Mouse (Mus musculus) hindbrain, embryonic 15.5 days (tissue): ENCODE results near the gene Coro2a. TPM values are rescaled to one million over a fixed set of nuclear protein-coding genes. Genes with fewer than 3 reads are reported as not detected.
A peak's percentile ranks its signal among the peaks of the same experiment; 100 is the strongest.

Source experiments
- ATAC-seq: fragments of 200-750 bp; cut with Nextera tagmentation; 2 replicates; pipeline ENCODE4 v1.8.0; 2017; ENCODE audit warnings: low read depth, moderate number of reproducible peaks, moderate TSS enrichment; ENCODE audit not compliant: low FRiP score
- H3K27ac ChIP-seq: fragments of 300-500 bp; sonication (generic); replicated peaks from 2 replicates; pipeline ENCODE4 v1.5.1; 2015; ENCODE audit warnings: mild to moderate bottlenecking, inconsistent platforms
- H3K27me3 ChIP-seq: fragments of 300-500 bp; sonication (generic); 2 replicates; pipeline ENCODE4 v1.6.1; 2015; ENCODE audit warnings: control low read depth, inconsistent platforms
- H3K36me3 ChIP-seq: fragments of 300-500 bp; sonication (generic); 2 replicates; pipeline ENCODE4 v1.6.1; 2015; ENCODE audit warnings: control low read depth, inconsistent platforms
- H3K4me1 ChIP-seq: fragments of 300-500 bp; sonication (generic); replicated peaks from 2 replicates; pipeline ENCODE4 v1.6.1; 2015; ENCODE audit warnings: control low read depth, inconsistent platforms
- H3K4me2 ChIP-seq: fragments of 300-500 bp; sonication (generic); 2 replicates; pipeline ENCODE4 v1.6.1; 2015; ENCODE audit warnings: moderate library complexity, mild to moderate bottlenecking, inconsistent platforms
- H3K4me3 ChIP-seq: fragments of 300-500 bp; sonication (generic); 2 replicates; pipeline ENCODE4 v1.5.1; 2015; ENCODE audit warnings: mild to moderate bottlenecking, inconsistent platforms
- H3K9ac ChIP-seq: fragments of 300-500 bp; sonication (generic); 2 replicates; pipeline ENCODE4 v1.6.1; 2015; ENCODE audit warnings: inconsistent platforms
- H3K9me3 ChIP-seq: fragments of 300-500 bp; sonication (generic); 2 replicates; pipeline ENCODE4 v1.6.1; 2016; ENCODE audit warnings: control low read depth, inconsistent platforms
- WGBS: fragments of 180-500 bp; shearing (Covaris S2); methylation state at CpG from one replicate; pipeline ENCODE4 v1.1.7; 2015; 5-methylcytosine and 5-hydroxymethylcytosine counted together
- polyA plus RNA-seq: library from polyadenylated mRNA; unstranded; fragments of >200 nt; fragmentation: Nextera tagmentation; extraction: Ambion mirVana; gene quantifications from 2 replicates; pipeline ENCODE4 v1.2.1, GENCODE M21; 2015

Gene Coro2a
- polyA plus RNA-seq, 1 experiment from 2014 or later, result 10.5 TPM

- ATAC-seq, result no peak
- Histone ChIP-seq H3K4me3 (no peak overlapping the region), H3K9me3 (no peaks in the 10 kb centered on the region), H3K27me3 (no peaks in the 10 kb centered on the region), H3K4me2 (no peak overlapping the region), H3K4me1 (no peaks in the 10 kb centered on the region), H3K36me3 (no peaks in the 10 kb centered on the region), H3K9ac (no peak overlapping the region), H3K27ac (no peak overlapping the region)
- whole genome bisulfite sequencing, result 63% methylated on average over 9 of the region's 10 CpGs
These were observed 52.0 kb downstream of the Coro2a start for GRCm38 (mm10) chr4:46549979-46550378.

GRCm38 (mm10) chr4:46546709-46547108, 55.3 kb downstream of the Coro2a start:
- ATAC-seq, result no peak
- H3K27ac ChIP-seq, result no peak overlapping the region

GRCm38 (mm10) chr4:46545498-46545897, 56.5 kb downstream of the Coro2a start:
- Histone ChIP-seq H3K36me3 (peaks cover 9% of the 10 kb centered on the region; the same call in 1 of the 2 replicates), H3K4me2 (no peak overlapping the region), H3K9me3 (no peaks in the 10 kb centered on the region), H3K27me3 (no peaks in the 10 kb centered on the region), H3K4me1 (no peaks in the 10 kb centered on the region), H3K4me3 (no peak overlapping the region), H3K27ac (no peak overlapping the region), H3K9ac (no peak overlapping the region)
- ATAC-seq, result no peak
- 18% methylated on average over 9 of the region's 9 CpGs for WGBS

More at GRCm38 (mm10) chr4:46546709-46547108, 55.3 kb downstream of the Coro2a start:
- H3K4me2 ChIP-seq, result no peak overlapping the region
- H3K27me3 ChIP-seq, result no peaks in the 10 kb centered on the region
- H3K9ac ChIP-seq, result no peak overlapping the region
- no peaks in the 10 kb centered on the region for H3K4me1 ChIP-seq
- H3K9me3 ChIP-seq, result no peaks in the 10 kb centered on the region
- 0 out of 2 replicates have a peak, but pooled peaks cover 7% of the 10 kb centered on the region for H3K36me3 ChIP-seq
- no peak overlapping the region for H3K4me3 ChIP-seq
- WGBS, result 29% methylated on average over 6 of the region's 6 CpGs

- ATAC-seq, result no peak
- no peak overlapping the region for H3K4me2 ChIP-seq
- H3K9ac ChIP-seq, result no peak overlapping the region
- H3K4me3 ChIP-seq, result no peak overlapping the region
- H3K9me3 ChIP-seq, result no peaks in the 10 kb centered on the region
- H3K27ac ChIP-seq, result no peak overlapping the region
- no peaks in the 10 kb centered on the region for H3K4me1 ChIP-seq
- WGBS, result 40% methylated on average over 1 of the region's 1 CpGs
- H3K36me3 ChIP-seq, result peaks cover 9% of the 10 kb centered on the region; the same call in 1 of the 2 replicates
- H3K27me3 ChIP-seq, result 0 out of 2 replicates have a peak, but pooled peaks cover under 1% of the 10 kb centered on the region
These were observed 57.7 kb downstream of the Coro2a start for GRCm38 (mm10) chr4:46544313-46544712.

DNA sequence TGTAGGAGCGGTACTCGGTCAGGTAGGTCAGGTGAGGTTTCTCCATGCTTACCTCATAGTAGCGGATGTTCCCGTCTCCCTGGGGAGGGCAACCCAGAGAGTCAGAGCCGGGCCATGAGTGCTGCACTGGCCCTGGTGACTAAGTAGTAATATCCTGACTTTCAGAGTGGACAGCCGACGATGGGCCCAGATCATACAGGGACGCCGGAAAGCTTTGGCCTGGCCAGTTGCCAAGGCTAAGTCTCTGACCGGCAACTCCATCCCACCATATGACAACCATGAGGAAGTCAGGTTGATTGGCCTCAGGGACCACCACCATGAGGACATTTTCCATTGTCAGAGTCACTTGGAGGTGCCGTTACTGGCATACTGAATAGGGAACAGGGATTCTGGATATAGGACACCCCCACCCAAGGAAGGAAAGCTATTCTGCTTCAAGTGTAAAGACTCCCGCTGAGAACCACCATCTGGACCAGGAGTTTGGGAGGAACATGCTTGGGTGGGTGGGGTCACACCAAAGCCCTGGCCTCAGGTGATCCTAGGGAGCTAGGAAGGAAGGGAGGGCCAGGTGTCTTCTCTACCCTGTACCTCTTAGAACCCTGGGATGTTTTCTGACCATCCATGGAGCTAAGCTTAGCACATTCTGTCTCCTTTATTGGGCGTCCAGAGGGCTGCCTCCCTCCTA, 58.5 kb downstream of the Coro2a start:
- Histone ChIP-seq H3K9ac (no peak overlapping the region), H3K27ac (no peak overlapping the region), H3K27me3 (0 out of 2 replicates have a peak, but pooled peaks cover 4% of the 10 kb centered on the region), H3K36me3 (peaks cover 9% of the 10 kb centered on the region; the same call in 1 of the 2 replicates), H3K4me1 (no peaks in the 10 kb centered on the region), H3K9me3 (no peaks in the 10 kb centered on the region), H3K4me3 (no peak overlapping the region), H3K4me2 (no peak overlapping the region)
- ATAC-seq, result no peak
- WGBS, result 94% methylated on average over 13 of the region's 13 CpGs

DNA sequence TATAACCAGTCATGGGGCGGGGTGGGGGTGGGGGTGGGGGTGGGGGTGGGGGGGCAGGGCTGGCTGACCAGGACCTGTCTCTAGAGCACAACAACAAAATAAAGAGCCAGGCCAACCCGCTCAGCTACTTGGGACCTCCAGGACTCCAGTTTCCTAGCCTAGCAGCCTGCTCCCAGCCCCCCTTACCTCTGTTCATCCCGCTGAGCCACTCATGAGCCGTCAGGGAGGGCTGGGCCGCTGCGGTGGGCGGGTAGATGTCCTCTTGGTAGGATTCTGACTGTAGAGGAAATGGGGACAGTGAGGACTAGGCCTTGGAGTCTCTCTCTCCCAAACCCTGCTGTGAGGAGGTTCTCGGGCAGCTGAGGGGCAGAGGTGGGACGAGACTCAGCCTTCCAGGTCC, 60.3 kb downstream of the Coro2a start:
- Histone ChIP-seq H3K4me1 (no peaks in the 10 kb centered on the region), H3K9me3 (no peaks in the 10 kb centered on the region), H3K27me3 (peaks cover 16% of the 10 kb centered on the region), H3K4me2 (no peak overlapping the region), H3K9ac (no peak overlapping the region), H3K27ac (no peak overlapping the region), H3K36me3 (peaks cover 9% of the 10 kb centered on the region; the same call in 1 of the 2 replicates), H3K4me3 (no peak overlapping the region)
- no peak for ATAC-seq
- WGBS, result 50% methylated on average over 9 of the region's 9 CpGs

DNA sequence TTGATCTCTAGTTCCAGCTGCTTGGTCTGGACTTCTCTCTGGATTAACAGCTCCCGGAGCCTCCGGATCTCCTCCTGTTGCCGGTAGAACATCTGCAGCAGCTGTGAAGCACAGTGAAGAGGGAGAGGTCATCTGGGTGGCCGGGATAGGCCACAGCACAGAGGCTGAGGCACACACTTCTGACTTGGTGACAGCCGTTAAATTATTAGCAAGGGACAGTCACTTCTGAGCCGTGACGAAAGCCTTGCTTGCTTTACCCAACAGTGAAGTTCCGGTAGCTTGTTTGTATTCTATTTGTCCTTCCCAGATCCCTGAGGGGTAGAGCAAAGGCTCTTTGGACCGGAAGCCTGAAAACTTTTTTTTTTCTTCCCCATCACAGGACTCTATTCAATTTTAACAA, 62.8 kb downstream of the Coro2a start:
- H3K27me3 ChIP-seq, result peaks cover 40% of the 10 kb centered on the region
- 59% methylated on average over 9 of the region's 9 CpGs for WGBS
- H3K27ac ChIP-seq, result no peak overlapping the region

GRCm38 (mm10) chr4:46535840-46536361, 66.1 kb downstream of the Coro2a start, which contains the start of gene Trim14:
Gene Trim14 (minus strand): TSS chr4:46536141.
- Histone ChIP-seq H3K27ac (no peak within 1 kb of the TSS), H3K9ac (peak within 1 kb of the TSS; percentile 32; the same call in 1 of the 2 replicates), H3K4me3 (peak within 1 kb of the TSS; percentile 44), H3K4me1 (peaks cover 24% of the 10 kb centered on the region), H3K27me3 (peaks cover 60% of the 10 kb centered on the region), H3K36me3 (peaks cover 2% of the 10 kb centered on the region; the same call in 1 of the 2 replicates), H3K4me2 (peak within 1 kb of the TSS; percentile 73), H3K9me3 (no peaks in the 10 kb centered on the region)
- WGBS, result under 1% methylated on average over 46 of the region's 46 CpGs
- ATAC-seq, result peak; percentile 57

More for the DNA sequence above, 62.8 kb downstream of the Coro2a start:
- H3K4me2 ChIP-seq, result no peak overlapping the region
- ATAC-seq, result no peak
- H3K4me1 ChIP-seq, result peaks cover 19% of the 10 kb centered on the region
- no peaks in the 10 kb centered on the region for H3K9me3 ChIP-seq
- H3K4me3 ChIP-seq, result no peak overlapping the region
- peaks cover 9% of the 10 kb centered on the region; the same call in 1 of the 2 replicates for H3K36me3 ChIP-seq
- H3K9ac ChIP-seq, result no peak overlapping the region

GRCm38 (mm10) chr4:46535094-46535830, 66.7 kb downstream of the Coro2a start:
- H3K27me3 ChIP-seq, result peaks cover 60% of the 10 kb centered on the region
- no peaks in the 10 kb centered on the region for H3K36me3 ChIP-seq
- H3K4me3 ChIP-seq, result peak overlapping the region; percentile 44
- WGBS, result 6% methylated on average over 16 of the region's 16 CpGs
- H3K4me1 ChIP-seq, result peaks cover 24% of the 10 kb centered on the region
- H3K9ac ChIP-seq, result peak overlapping the region; percentile 32; the same call in 1 of the 2 replicates
- H3K27ac ChIP-seq, result no peak overlapping the region
- no peaks in the 10 kb centered on the region for H3K9me3 ChIP-seq
- peak overlapping the region; percentile 73 for H3K4me2 ChIP-seq
- ATAC-seq, result no peak

DNA sequence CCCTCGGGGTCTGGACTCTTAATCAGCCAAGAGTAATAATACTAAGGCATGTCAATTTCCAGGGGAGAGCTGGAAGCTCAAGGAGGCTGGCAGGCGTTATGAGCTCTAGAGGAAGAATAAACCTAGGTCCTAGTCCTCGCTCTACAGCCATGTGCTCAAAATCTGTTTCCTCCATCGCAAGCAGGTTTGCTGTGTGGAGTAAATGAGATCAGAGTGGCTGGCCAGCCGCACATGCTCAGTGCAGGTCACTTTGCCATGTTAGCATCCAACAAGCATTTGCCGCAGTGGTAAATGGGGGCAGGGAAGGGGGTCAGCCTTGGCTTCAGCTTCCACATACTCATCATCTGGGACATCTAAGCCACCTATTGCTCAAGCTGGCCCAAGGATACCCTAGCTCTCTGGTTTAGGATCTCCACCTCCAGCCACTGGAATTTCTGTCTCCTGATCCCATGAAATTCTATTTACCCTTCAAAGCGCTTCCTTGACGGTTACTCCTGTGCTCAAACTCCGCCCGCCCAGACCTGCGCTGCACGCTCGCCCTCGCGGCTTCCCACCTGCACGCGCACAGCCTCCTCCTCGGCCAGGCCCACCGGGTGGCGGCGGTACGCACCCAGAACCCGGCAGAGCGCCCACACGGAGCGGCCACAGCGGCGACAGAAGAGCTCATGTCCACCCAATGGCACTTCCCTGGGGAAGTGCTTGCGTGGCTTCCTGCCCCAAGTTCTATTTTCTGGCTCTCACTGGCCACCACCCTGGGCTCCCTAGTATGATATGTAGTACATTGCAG, 67.9 kb downstream of the Coro2a start:
- H3K36me3 ChIP-seq, result no peaks in the 10 kb centered on the region
- H3K9me3 ChIP-seq, result no peaks in the 10 kb centered on the region
- ATAC-seq, result peak; percentile 52; the same call in 1 of the 2 replicates
- 13% methylated on average over 29 of the region's 29 CpGs for WGBS
- no peak overlapping the region; the same call in 1 of the 2 replicates for H3K27ac ChIP-seq
- peaks cover 57% of the 10 kb centered on the region for H3K27me3 ChIP-seq
- H3K9ac ChIP-seq, result peak overlapping the region; percentile 4; the same call in 1 of the 2 replicates
- H3K4me1 ChIP-seq, result peaks cover 24% of the 10 kb centered on the region
- H3K4me3 ChIP-seq, result peak overlapping the region; percentile 24
- peak overlapping the region; percentile 58 for H3K4me2 ChIP-seq

- no peak overlapping the region for H3K27ac ChIP-seq
- H3K9ac ChIP-seq, result no peak overlapping the region
- no peak for ATAC-seq
- WGBS, result 72% methylated on average over 7 of the region's 7 CpGs
- peaks cover 24% of the 10 kb centered on the region for H3K4me1 ChIP-seq
- no peaks in the 10 kb centered on the region for H3K36me3 ChIP-seq
- peaks cover 54% of the 10 kb centered on the region for H3K27me3 ChIP-seq
- H3K4me2 ChIP-seq, result no peak overlapping the region
- H3K4me3 ChIP-seq, result no peak overlapping the region
- no peaks in the 10 kb centered on the region for H3K9me3 ChIP-seq
These were observed 69.1 kb downstream of the Coro2a start for GRCm38 (mm10) chr4:46532926-46533325.
